Mouse (Mus musculus): ENCODE measurements around the gene Prkg1.

- TF ChIP-seq CTCF (IDR thresholded peaks at IDR 0.05) (no peak), EP300 (IDR thresholded peaks at IDR 0.05; ENCODE audit: insufficient read depth, low read depth, low read length) (no peak), POLR2A (IDR thresholded peaks at IDR 0.05; ENCODE audit: insufficient read depth, low read depth, low read length) (no peak)
Measured at GRCm38 (mm10) chr19:31026797-31027196, 738.0 kb downstream of the Prkg1 start.
